14 mouse cellular contexts compared by ENCODE assay signal in the genomic region with DNA sequence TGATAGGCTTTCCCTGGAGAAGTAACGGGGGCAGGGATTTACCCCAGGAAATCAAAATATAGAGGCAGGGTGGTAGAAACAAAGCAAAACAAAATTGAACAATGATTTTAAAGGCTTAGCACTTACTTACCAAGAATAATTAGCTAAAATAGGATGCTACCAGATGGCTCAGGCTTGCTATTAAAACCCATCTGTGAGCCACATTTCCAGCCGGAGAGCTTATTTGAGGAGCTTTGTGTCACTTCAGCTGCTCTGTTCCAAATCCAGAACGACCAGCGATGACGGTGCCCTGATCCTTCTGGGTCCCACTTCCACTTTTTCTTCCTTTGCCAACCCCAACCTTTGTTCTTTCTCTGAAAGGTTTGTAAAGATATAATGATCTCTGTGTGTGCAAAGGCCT.
DNase-seq lines count a peak whose midpoint lies in the region; ATAC-seq lines count a peak whose summit lies in the region.
"Had no signal": no experiment of that assay in that cellular context is flagged by ENCODE, and none has a peak within 500 bp of the region (broad histone marks: within the 10 kb centered on the region; RNA-seq: fewer than 3 reads in every experiment).

No protein-coding gene starts in this region.

- peak; percentile 40 for DNase-seq in brain, embryonic 18.5 days (ENCODE audit: low read depth, low spot score)
- peak; percentile 25 to 48 for DNase-seq in layer of hippocampus, postnatal 10 days (ENCODE audit: low spot score in 2 of 2)
- peak; percentile 57 to 69 for DNase-seq in right cerebral cortex, adult 2 months (ENCODE audit: low spot score in 2 of 2)
- DNase-seq in urinary bladder, adult 18-20 months (ENCODE audit: low spot score in 2 of 2): no peak
- no peak for DNase-seq in lung, adult 18-20 months
- DNase-seq in thymus, adult 18-20 months: no peak
- DNase-seq: adrenal gland, adult 2 months; cerebellum, adult 11-12 months; kidney, adult 8-10 months; liver, embryonic 13.5 days; lung, postnatal 36 days; thymus, postnatal 4 days had no signal

- ATAC-seq in frontal cortex, adult (ENCODE audit: low TSS enrichment): peak; percentile 88
- ATAC-seq: midbrain, embryonic 13.5 days had no signal

Comparison
In these comparisons a context has a peak if more than half of its experiments do, and no peak if none do; other contexts are left out.
1. DNase-seq: peak in brain, embryonic 18.5 days (single experiment), layer of hippocampus, postnatal 10 days (2 of 2) and right cerebral cortex, adult 2 months (2 of 2); none in urinary bladder, adult 18-20 months (0 of 2), lung, adult 18-20 months (0 of 2) and thymus, adult 18-20 months (0 of 2).